Mouse (Mus musculus) spleen, adult 2 months (tissue): Measurements from ENCODE around the gene Ddrgk1. TPM values are rescaled to one million over a fixed set of nuclear protein-coding genes. Genes with fewer than 3 reads are reported as not detected.
"Not testable (repeated sequence)": the region's sequence is repeated elsewhere in the genome, so short reads cannot be mapped to it uniquely, and the experiment has no call there.

Experiments used
- DNase-seq, 2 experiments: peaks; one replicate each; pipeline versions ENCODE4 v3.0.0 to v3.0.0-alpha.2; 2012 to 2021; ENCODE audit warnings: low spot score in 2 of 2, low read depth in 1 of 2
- H3K27ac ChIP-seq: fragments of 200-500 bp; 2 replicates; pipeline ENCODE4 v1.5.1; 2012; ENCODE audit warnings: low read length, inconsistent platforms; ENCODE audit not compliant: insufficient read depth
- H3K27me3 ChIP-seq: fragments of 200-500 bp; 2 replicates; pipeline ENCODE4 v1.6.1; 2012; ENCODE audit warnings: mild to moderate bottlenecking, moderate library complexity, low read length, inconsistent platforms; ENCODE audit not compliant: control insufficient read depth, insufficient read depth
- H3K36me3 ChIP-seq: fragments of 200-500 bp; 2 replicates; pipeline ENCODE4 v1.6.1; 2012; ENCODE audit warnings: mild to moderate bottlenecking, low read length, inconsistent platforms; ENCODE audit not compliant: control insufficient read depth, insufficient read depth
- H3K4me1 ChIP-seq: fragments of 200-500 bp; 2 replicates; pipeline ENCODE4 v1.6.1; 2011; ENCODE audit warnings: inconsistent platforms; ENCODE audit not compliant: control insufficient read depth, insufficient read depth, insufficient read length
- H3K4me3 ChIP-seq: fragments of 200-500 bp; 2 replicates; pipeline ENCODE4 v1.5.1; 2011; ENCODE audit warnings: mild to moderate bottlenecking, inconsistent platforms; ENCODE audit not compliant: insufficient read depth, insufficient read length; ENCODE audit errors: extremely low read depth
- CTCF ChIP-seq: fragments of 200-500 bp; IDR thresholded peaks from 2 replicates; pipeline ENCODE4 v1.5.1; 2011; ENCODE audit warnings: mild to moderate bottlenecking, inconsistent platforms; ENCODE audit not compliant: insufficient read depth, insufficient read length, insufficient replicate concordance; ENCODE audit errors: extremely low read depth
- POLR2A ChIP-seq: fragments of 200-500 bp; IDR thresholded peaks from 2 replicates; pipeline ENCODE4 v1.6.1; 2011; ENCODE audit warnings: low read depth, low read length, inconsistent platforms
- WGBS: fragments of 180-500 bp; shearing (Covaris S2); methylation state at CpG from one replicate; pipeline ENCODE4 v1.1.7; 2018; 5-methylcytosine and 5-hydroxymethylcytosine counted together
- polyA plus RNA-seq: library from polyadenylated mRNA; depleted of rRNA; stranded (reverse); fragments of >200 nt; gene quantifications from 2 replicates; pipeline ENCODE4 v1.2.3, GENCODE M21; 2012

Ddrgk1 gene
- polyA plus RNA-seq, 1 experiment = 50.4 TPM

DNA sequence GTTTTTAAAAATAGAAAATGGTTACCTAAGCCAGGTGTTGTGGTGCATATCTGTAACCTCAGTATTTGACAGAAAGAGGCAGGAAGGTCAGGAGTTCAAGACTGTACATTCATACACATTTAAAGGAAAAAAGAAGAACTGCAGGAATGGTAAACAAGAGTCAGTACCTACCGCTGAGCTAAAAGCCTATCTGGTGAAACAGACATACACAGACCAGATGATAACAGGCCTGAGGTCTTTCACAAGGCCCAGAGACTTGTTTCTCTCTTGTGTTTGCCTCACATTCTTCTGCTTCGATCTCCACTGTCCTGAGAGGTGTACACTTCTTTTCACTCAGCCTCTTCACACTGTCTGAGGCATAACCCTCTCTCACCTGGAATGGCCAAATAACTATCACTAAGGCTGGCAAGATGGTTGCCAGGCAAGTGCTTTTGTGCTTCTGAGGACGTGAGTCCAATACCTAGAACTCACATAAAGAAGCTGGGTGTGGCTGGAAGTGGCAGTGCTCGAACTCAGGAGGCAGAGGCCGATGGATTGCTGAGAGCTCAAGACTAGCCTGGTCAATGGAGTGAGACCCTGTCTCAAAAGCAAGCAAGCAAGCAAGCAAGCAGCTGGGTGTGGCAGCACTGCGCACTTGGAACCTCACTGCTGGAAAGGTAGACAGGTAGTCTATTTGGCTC lies 8.7 kb downstream of the Ddrgk1 start:
- Histone ChIP-seq H3K27ac (no peak overlapping the region), H3K27me3 (no peaks in the 10 kb centered on the region), H3K36me3 (peaks cover 30% of the 10 kb centered on the region), H3K4me3 (no peak overlapping the region), H3K4me1 (no peaks in the 10 kb centered on the region)
- DNase-seq = no peak
- TF ChIP-seq CTCF (no peak), POLR2A (no peak)
- 88% methylated on average over 6 of the region's 6 CpGs for WGBS

DNA sequence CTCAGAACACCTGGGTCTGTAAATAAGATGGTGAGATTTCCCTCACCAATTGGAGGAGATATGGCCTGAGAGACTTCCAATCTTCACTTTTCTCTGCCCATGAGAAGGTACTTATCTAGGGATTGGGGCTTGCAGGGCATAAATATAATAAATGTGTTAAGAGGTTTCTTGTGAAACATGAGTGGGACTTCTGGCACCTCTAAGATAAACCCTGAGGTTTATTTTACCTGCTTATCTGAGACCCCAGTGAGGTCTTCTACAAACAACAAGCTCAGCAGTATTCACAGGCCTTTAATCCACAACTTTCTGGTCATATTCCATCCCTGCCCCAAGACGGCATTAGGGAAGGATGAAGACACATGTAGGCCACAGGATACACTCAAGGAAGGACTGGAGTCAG lies 10.7 kb downstream of the Ddrgk1 start:
- H3K36me3 ChIP-seq = peaks cover 25% of the 10 kb centered on the region
- TF ChIP-seq POLR2A = no peak
- TF ChIP-seq CTCF = no peak
- H3K4me1 ChIP-seq = no peaks in the 10 kb centered on the region
- no peak overlapping the region for H3K27ac ChIP-seq
- 93% methylated on average over 1 of the region's 1 CpGs for WGBS
- DNase-seq = no peak
- H3K27me3 ChIP-seq = no peaks in the 10 kb centered on the region
- no peak overlapping the region for H3K4me3 ChIP-seq

DNA sequence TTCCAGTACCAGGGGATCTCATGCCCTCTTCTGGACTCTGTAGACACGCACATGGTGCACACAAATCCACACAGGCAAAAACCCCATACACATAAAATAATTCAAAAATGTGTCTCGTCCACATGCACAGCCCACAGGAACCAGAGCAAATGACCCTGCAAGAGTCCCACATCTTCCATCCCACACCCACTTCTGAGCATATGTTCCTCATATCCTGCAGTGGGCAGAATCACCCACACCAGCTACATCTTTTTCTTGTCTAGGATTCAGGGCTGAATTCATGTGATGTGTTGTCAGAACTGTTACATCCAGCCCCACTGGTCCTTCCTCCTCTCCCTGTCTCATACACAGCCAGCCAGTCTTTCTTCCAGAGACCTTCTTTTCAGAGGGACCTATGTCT lies 11.2 kb downstream of the Ddrgk1 start:
- TF ChIP-seq CTCF (no peak), POLR2A (no peak)
- 96% methylated on average over 2 of the region's 2 CpGs for WGBS
- Histone ChIP-seq H3K27ac (no peak overlapping the region), H3K4me3 (no peak overlapping the region), H3K36me3 (peaks cover 22% of the 10 kb centered on the region), H3K27me3 (no peaks in the 10 kb centered on the region), H3K4me1 (no peaks in the 10 kb centered on the region)
- DNase-seq = no peak

DNA sequence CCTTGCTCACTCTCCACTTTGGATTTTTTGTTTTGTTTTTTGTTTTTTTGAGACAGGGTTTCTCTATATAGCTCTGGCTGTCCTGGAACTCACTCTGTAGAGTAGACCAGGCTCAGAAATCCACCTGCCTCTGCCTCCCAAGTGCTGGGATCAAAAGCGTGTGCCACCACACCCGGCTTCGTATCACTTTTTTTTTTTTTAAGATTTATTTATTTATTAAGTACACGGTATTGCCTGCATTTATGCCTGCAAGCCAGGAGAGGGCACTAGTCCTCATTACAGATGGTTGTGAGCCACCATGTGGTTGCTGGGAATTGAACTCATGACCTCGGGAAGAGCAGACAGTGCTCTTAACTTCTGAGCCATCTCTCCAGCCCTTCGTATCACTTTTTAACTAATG lies 15.4 kb downstream of the Ddrgk1 start:
- H3K4me1 ChIP-seq, DNase-seq, H3K4me3 ChIP-seq, H3K27ac ChIP-seq, H3K27me3 ChIP-seq, H3K36me3 ChIP-seq: not testable (repeated sequence)
- 90% methylated on average over 6 of the region's 6 CpGs for whole genome bisulfite sequencing

DNA sequence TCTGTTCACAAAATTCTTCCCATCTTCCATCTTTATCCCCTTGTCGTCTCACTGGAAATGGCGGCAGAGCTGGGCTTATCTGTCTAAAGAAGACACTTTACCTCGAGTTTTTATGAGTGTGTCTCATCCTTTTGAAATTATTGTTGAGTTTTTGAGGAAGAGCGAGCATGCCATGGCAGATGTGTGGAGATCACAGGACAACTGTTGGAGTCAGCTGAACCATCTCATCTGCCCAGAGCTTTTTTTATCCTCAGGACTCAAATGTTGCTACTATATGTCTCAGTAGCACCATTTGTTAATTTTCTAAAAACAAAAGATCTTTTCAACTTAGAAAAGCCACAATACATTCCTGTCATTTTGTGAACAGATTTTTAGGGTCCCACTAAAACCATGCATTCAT lies 19.3 kb downstream of the Ddrgk1 start:
- Histone ChIP-seq H3K4me3 (no peak overlapping the region), H3K36me3 (no peaks in the 10 kb centered on the region), H3K4me1 (peaks cover 6% of the 10 kb centered on the region; the same call in 1 of the 2 replicates), H3K27ac (no peak overlapping the region), H3K27me3 (no peaks in the 10 kb centered on the region)
- no peak for TF ChIP-seq POLR2A
- no peak for TF ChIP-seq CTCF
- no peak for DNase-seq
- WGBS = 83% methylated on average over 4 of the region's 4 CpGs

DNA sequence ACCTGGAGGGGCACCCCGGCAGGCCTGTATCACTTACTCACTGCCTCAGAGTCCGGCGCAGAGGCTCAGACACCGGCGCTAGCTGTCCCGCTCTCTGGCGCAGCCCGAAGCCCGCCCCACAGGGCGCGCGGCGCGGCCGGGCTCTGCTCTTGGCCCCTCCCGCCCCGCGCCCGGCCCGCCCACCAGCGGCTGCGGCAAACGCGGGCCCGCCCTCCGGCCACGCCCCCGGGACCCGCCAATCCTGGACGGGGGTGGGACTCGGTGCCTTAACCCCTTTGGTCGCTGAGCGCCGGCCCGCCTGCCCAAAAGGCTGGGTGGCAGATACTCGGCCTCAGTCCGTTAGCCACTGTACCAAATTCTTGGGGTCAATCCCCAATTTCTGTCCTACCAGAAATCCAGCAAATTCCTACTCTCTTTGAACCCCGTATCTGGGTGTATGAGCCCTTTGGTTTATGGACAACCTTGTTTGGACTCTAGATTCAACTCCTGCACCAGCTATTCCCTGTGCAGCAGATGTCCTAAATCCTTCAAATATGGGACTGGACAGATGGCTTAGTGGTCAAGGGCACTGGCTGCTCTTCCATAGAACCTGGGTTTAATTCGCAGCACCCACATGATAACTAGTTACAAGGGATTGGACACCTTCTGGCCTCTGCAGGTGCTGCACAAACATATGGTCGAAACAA lies 21.6 kb downstream of the Ddrgk1 start, which contains the start of gene Lzts3:
Lzts3 (minus strand) TSS at position 120 of the 686 bp plus-strand sequence.
- Histone ChIP-seq H3K36me3 (no peaks in the 10 kb centered on the region), H3K4me1 (peaks cover 6% of the 10 kb centered on the region; the same call in 1 of the 2 replicates), H3K27ac (no peak within 1 kb of the TSS), H3K4me3 (peak within 1 kb of the TSS; percentile 80), H3K27me3 (no peaks in the 10 kb centered on the region)
- peak; percentile 55 to 91 for DNase-seq
- TF ChIP-seq CTCF (no peak), POLR2A (no peak)
- WGBS = 4% methylated on average over 38 of the region's 40 CpGs

DNA sequence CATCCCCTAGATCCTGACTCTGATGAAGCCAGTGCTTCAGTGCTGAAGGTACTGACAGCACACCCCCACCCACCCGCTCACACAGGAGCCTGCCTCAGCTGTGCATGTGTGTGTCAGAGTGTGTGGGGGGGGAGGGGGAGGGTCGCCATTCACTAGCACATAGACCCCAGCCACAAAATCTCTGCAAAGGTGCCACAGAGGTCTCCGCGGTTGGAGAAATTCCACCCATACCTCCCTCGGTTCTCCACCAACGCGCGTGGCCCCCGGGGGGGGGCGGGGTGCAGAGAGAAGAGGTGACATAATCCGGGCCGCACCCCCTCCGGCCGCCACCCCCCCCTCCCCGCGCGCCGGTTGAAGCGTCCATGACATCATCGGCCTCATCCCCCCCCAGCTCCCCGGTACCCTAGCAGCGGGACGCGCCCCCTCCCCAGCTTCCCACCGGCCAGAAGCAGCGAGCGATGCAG lies 22.2 kb downstream of the Ddrgk1 start:
- WGBS = under 1% methylated on average over 25 of the region's 27 CpGs
- H3K27me3 ChIP-seq = no peaks in the 10 kb centered on the region

More for the DNA sequence above, 22.2 kb downstream of the Ddrgk1 start:
- no peaks in the 10 kb centered on the region for H3K36me3 ChIP-seq
- H3K4me1 ChIP-seq = peaks cover 6% of the 10 kb centered on the region; the same call in 1 of the 2 replicates
- H3K27ac ChIP-seq = no peak overlapping the region
- TF ChIP-seq POLR2A (no peak), CTCF (no peak)
- peak overlapping the region; percentile 80 for H3K4me3 ChIP-seq
- no peak for DNase-seq
